In genomic region chr11:114502562-114502961, GRCm38 (mm10) we compare ENCODE assay signal across 18 mouse cellular contexts.
DNase-seq lines count a peak whose midpoint lies in the region; ATAC-seq and TF ChIP-seq lines count a peak whose summit lies in the region.
"Had no signal": no experiment of that assay in that cellular context is flagged by ENCODE, and none has a peak within 500 bp of the region (broad histone marks: within the 10 kb centered on the region; RNA-seq: fewer than 3 reads in every experiment).

No protein-coding gene starts in this region.

- no peak overlapping the region for H3K4me3 ChIP-seq in cerebellum, adult 2 months (replicated peaks; ENCODE audit: insufficient read depth, low read depth, low read length)
- no peak overlapping the region for H3K4me3 ChIP-seq in hindbrain, embryonic 11.5 days (ENCODE audit: low read depth, low read length)
- H3K4me3 ChIP-seq in hindbrain, embryonic 16.5 days (ENCODE audit: low read length) = no peak overlapping the region
- no peak overlapping the region for H3K4me3 ChIP-seq in neural tube, embryonic 12.5 days
- H3K4me3 ChIP-seq: gastrocnemius, adult 2 months; left cerebral cortex, adult 2 months had no signal

- no peaks in the 10 kb centered on the region for H3K9me3 ChIP-seq in hindbrain, embryonic 11.5 days (ENCODE audit: control insufficient read depth, low read length)
- H3K9me3 ChIP-seq in hindbrain, embryonic 16.5 days (ENCODE audit: control insufficient read depth, low read length) = no peaks in the 10 kb centered on the region
- H3K9me3 ChIP-seq in neural tube, embryonic 12.5 days = no peaks in the 10 kb centered on the region

- ATAC-seq in hindbrain, embryonic 11.5 days (ENCODE audit: low FRiP score) = peak; percentile 35; the same call in 1 of the 2 replicates
- ATAC-seq in hindbrain, embryonic 16.5 days = no peak
- 0 out of 2 replicates have a peak, but pooled peaks have one; percentile 21 for ATAC-seq in neural tube, embryonic 12.5 days (ENCODE audit: low FRiP score, low read depth)

- TF ChIP-seq CTCF in cerebellum, adult 2 months (IDR thresholded peaks at IDR 0.05; ENCODE audit: borderline replicate concordance, insufficient read depth, low read depth, low read length) = no peak

- no peak for DNase-seq in cerebellum, adult 2 months
- DNase-seq in cerebellum, postnatal 14 days = no peak
- no peak for DNase-seq in hindbrain, embryonic 11.5 days (ENCODE audit: low spot score)
- DNase-seq in neural tube, embryonic 10.5 days (ENCODE audit: extremely low spot score, low spot score) = no peak
- DNase-seq in yolk sac, embryonic 10.5 days (ENCODE audit: low spot score) = peak; percentile 15
- no peak for DNase-seq in spleen, postnatal 14 days (ENCODE audit: low spot score in 2 of 2)
- DNase-seq: gastrocnemius, adult 2 months; heart, postnatal 14 days; kidney, adult 18-20 months; kidney, postnatal 4 days; lung, embryonic 14.5 days; thymus, adult 18-20 months; thymus, postnatal 36 days had no signal

- H3K9ac ChIP-seq in hindbrain, embryonic 11.5 days (ENCODE audit: low read depth, low read length) = no peak overlapping the region
- H3K9ac ChIP-seq in hindbrain, embryonic 16.5 days (ENCODE audit: low read depth, low read length) = no peak overlapping the region
- no peak overlapping the region for H3K9ac ChIP-seq in neural tube, embryonic 12.5 days
- H3K9ac ChIP-seq: liver, embryonic 14.5 days; lung, embryonic 14.5 days had no signal

- H3K4me1 ChIP-seq in cerebellum, adult 2 months (ENCODE audit: control insufficient read depth, insufficient read depth, low read length) = peaks cover 33% of the 10 kb centered on the region
- peaks cover 3% of the 10 kb centered on the region; the same call in 1 of the 2 replicates for H3K4me1 ChIP-seq in hindbrain, embryonic 11.5 days (replicated peaks; ENCODE audit: control insufficient read depth, insufficient read depth, low read length)
- peaks cover 7% of the 10 kb centered on the region; the same call in 1 of the 2 replicates for H3K4me1 ChIP-seq in hindbrain, embryonic 16.5 days (ENCODE audit: control insufficient read depth, insufficient read depth, low read depth, low read length)
- H3K4me1 ChIP-seq in neural tube, embryonic 12.5 days = no peaks in the 10 kb centered on the region

- no peaks in the 10 kb centered on the region for H3K36me3 ChIP-seq in hindbrain, embryonic 11.5 days (ENCODE audit: control insufficient read depth, insufficient read depth, low read length)
- no peaks in the 10 kb centered on the region for H3K36me3 ChIP-seq in hindbrain, embryonic 16.5 days (ENCODE audit: control insufficient read depth, insufficient read depth, low read length)
- H3K36me3 ChIP-seq in neural tube, embryonic 12.5 days = no peaks in the 10 kb centered on the region

- TF ChIP-seq POLR2A in cerebellum, adult 2 months (IDR thresholded peaks at IDR 0.05; ENCODE audit: borderline replicate concordance, insufficient read depth, low read length) = no peak

- H3K27me3 ChIP-seq in cerebellum, adult 2 months (ENCODE audit: control insufficient read depth, insufficient read depth, low read length) = no peaks in the 10 kb centered on the region
- no peaks in the 10 kb centered on the region for H3K27me3 ChIP-seq in hindbrain, embryonic 11.5 days (ENCODE audit: control insufficient read depth, insufficient read depth, low read length)
- no peaks in the 10 kb centered on the region for H3K27me3 ChIP-seq in hindbrain, embryonic 16.5 days (replicated peaks; ENCODE audit: control insufficient read depth, insufficient read depth, low read length)
- no peaks in the 10 kb centered on the region for H3K27me3 ChIP-seq in neural tube, embryonic 12.5 days (replicated peaks)

- WGBS in cerebellum, adult 2 months = 19% methylated on average over 5 of the region's 5 CpGs
- WGBS in hindbrain, embryonic 11.5 days = 14% methylated on average over 5 of the region's 5 CpGs
- 29% methylated on average over 5 of the region's 5 CpGs for WGBS in hindbrain, embryonic 16.5 days
- WGBS in neural tube, embryonic 12.5 days = 25% methylated on average over 5 of the region's 5 CpGs

- no peak overlapping the region for H3K4me2 ChIP-seq in hindbrain, embryonic 11.5 days (replicated peaks; ENCODE audit: low read depth, low read length)
- H3K4me2 ChIP-seq in hindbrain, embryonic 16.5 days (ENCODE audit: low read length) = no peak overlapping the region
- no peak overlapping the region for H3K4me2 ChIP-seq in neural tube, embryonic 12.5 days (replicated peaks)
- H3K4me2 ChIP-seq: heart, embryonic 11.5 days; lung, embryonic 14.5 days had no signal

- H3K27ac ChIP-seq in cerebellum, adult 2 months (ENCODE audit: insufficient read depth, low read length) = peak overlapping the region; percentile 89
- no peak overlapping the region for H3K27ac ChIP-seq in hindbrain, embryonic 11.5 days (ENCODE audit: low read depth, low read length)
- H3K27ac ChIP-seq in hindbrain, embryonic 16.5 days (ENCODE audit: low read depth, low read length) = no peak overlapping the region
- H3K27ac ChIP-seq in neural tube, embryonic 12.5 days = no peak overlapping the region
- H3K27ac ChIP-seq: gastrocnemius, adult 2 months; left cerebral cortex, adult 2 months; liver, embryonic 14.5 days had no signal
